Mouse (Mus musculus) frontal cortex, adult 2 months (tissue): ENCODE measurements around the gene Agfg1. TPM values are rescaled to one million over a fixed set of nuclear protein-coding genes. Genes with fewer than 3 reads are reported as not detected.

Experiments
- DNase-seq, 2 experiments: peaks; one replicate each; pipeline ENCODE4 v3.0.0; 2022; ENCODE audit warnings: low spot score in 1 of 2; ENCODE audit errors: extremely low spot score in 1 of 2
- polyA plus RNA-seq: library from polyadenylated mRNA; depleted of rRNA; stranded (reverse); fragments of >200 nt; gene quantifications from 2 replicates; pipeline ENCODE4 v1.2.3, GENCODE M21; 2012

The Agfg1 gene
- polyA plus RNA-seq, 1 experiment, result 36.3 TPM

- no peak for DNase-seq
Measured at GRCm38 (mm10) chr1:82821846-82822245, 17.4 kb upstream of the Agfg1 start.

- no peak for DNase-seq
Measured at GRCm38 (mm10) chr1:82824147-82824546, 15.1 kb upstream of the Agfg1 start.

GRCm38 (mm10) chr1:82825256-82825655 lies 14.0 kb upstream of the Agfg1 start:
- no peak for DNase-seq

DNA sequence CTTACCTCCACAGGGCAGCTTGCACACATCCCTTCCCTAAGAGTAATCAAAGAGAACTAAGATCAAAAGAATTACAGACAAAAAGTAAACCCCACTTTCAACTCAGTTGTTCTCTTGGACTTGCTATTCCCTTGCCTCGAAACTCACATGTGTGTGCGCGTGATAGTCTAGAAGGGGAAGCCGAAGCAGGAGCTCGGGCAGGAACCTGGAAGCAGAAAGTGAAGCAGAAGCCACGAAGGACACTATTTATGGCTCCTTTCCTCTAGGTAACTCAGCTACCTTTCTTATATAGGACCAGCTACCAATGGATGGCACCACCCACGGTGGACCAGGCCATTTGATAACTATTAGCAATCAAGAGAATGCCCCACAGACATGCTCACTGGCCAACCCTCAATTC lies 13.5 kb upstream of the Agfg1 start:
- no peak for DNase-seq

- DNase-seq, result no peak
Measured at GRCm38 (mm10) chr1:82826911-82827310, 12.4 kb upstream of the Agfg1 start.

GRCm38 (mm10) chr1:82830771-82831170 lies 8.5 kb upstream of the Agfg1 start:
- no peak for DNase-seq

- no peak for DNase-seq
Measured at GRCm38 (mm10) chr1:82831547-82832240, 7.6 kb upstream of the Agfg1 start.

- DNase-seq, result no peak
Measured at GRCm38 (mm10) chr1:82832495-82833021, 6.7 kb upstream of the Agfg1 start.

- no peak for DNase-seq
Measured at GRCm38 (mm10) chr1:82833501-82833900, 5.8 kb upstream of the Agfg1 start.

- DNase-seq, result no peak
Measured at GRCm38 (mm10) chr1:82834572-82834971, 4.7 kb upstream of the Agfg1 start.

DNA sequence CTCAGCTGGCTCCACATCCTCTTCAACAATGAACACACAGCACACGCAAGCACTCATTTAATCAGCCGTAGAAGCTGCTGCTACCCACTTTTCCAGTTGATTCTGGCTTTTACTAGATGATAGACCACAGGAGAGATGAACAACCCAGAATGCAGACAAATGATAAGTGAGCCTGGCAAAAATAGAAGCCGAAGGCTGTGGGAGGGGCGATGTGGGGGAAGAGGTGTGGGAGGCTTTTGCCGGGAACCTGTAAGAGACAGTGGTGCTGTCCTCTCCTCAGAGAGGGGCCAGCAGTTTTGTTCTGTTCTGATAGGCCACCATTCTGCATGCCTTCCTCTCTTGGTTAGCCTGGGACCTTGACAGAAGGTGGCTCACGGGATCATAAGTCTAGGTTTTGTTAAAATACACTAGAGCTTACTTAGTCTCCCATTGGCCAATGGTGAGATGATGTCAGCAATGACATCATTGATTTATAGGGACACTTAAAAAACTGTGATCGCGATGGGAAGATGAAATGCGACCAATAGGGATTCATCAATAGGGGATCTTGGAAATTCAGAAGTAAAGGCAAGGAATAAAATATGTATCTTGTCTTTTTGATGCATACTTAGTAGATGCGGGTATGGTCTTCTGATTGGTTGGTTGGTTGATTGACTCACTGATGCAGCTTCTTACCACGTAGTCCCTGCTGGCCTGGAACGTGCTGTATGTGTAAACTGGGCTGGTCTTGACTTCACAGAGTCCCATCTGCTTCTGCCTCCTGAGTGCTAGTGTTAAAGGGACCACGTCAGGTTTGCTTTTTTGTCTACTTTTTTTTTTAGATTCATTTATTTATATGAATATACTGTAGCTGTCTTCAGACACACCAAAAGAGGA lies 2.7 kb upstream of the Agfg1 start:
- DNase-seq, result no peak

DNA sequence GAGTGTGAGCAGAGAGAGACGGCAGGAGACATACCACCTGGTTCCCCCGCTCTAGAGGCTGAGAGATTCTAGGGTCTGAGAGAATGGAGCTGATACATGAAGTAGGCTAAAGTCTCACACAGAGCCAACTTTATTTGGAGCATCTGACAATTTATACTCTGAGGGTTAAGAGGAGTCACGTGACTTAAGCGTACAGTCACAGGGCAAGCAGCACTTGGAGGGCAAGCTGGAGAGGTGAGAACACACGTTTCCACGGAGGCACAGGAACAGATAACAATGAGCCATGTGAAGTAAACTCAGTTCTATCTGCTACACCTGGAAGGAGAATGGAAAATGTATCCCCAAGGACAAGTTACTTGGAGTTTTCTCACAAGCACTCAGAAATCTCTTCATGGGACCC lies 1.7 kb upstream of the Agfg1 start:
- no peak for DNase-seq

GRCm38 (mm10) chr1:82838469-82839295 lies 601 bp upstream of the Agfg1 start:
- DNase-seq, result no peak

GRCm38 (mm10) chr1:82839614-82840421 lies 535 bp downstream of the Agfg1 start:
- peak in 1 of 2 experiments; percentile 23 for DNase-seq

- DNase-seq, result no peak
Measured at GRCm38 (mm10) chr1:82855729-82856128, 16.4 kb downstream of the Agfg1 start.

DNA sequence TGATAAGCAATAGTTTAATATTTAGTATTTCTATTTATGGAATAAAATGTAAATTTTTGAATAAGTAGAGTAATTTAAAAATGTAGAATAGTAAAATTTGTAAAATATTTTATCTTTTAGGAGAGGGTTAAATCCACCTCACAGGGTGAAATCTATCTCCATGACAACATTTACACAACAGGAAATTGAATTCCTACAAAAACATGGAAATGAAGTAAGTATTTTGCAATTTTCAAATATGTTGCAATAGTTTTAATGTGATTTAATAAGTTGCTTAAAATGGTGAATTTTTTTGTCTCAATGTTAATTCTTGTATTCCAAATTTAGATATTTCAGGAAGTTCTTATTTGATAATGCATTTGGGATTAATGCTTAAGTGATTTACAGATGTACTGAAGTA lies 19.0 kb downstream of the Agfg1 start:
- no peak for DNase-seq

DNA sequence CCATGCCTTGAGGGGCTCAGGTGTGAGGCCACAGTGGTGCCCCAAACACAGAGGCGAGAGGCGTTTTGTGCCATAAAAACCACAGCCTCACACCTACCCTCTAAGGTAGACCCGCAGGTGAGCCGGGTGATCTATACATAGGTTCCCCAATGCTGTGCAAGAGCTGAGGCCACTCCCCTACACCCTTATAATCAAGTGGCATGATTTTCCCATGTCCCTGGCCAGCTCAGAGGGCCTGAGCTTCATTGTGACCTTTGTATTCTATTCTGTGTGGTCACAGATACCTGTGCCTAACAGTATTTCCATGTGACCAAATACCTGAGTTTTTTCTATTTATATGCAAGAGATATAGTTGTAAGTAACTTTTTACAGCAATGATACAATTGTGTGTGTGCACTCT lies 21.1 kb downstream of the Agfg1 start:
- DNase-seq, result no peak

- no peak for DNase-seq
Measured at GRCm38 (mm10) chr1:82870202-82870601, 30.9 kb downstream of the Agfg1 start.

GRCm38 (mm10) chr1:82879172-82879571 lies 39.9 kb downstream of the Agfg1 start:
- peak in 1 of 2 experiments; percentile 7 for DNase-seq

DNA sequence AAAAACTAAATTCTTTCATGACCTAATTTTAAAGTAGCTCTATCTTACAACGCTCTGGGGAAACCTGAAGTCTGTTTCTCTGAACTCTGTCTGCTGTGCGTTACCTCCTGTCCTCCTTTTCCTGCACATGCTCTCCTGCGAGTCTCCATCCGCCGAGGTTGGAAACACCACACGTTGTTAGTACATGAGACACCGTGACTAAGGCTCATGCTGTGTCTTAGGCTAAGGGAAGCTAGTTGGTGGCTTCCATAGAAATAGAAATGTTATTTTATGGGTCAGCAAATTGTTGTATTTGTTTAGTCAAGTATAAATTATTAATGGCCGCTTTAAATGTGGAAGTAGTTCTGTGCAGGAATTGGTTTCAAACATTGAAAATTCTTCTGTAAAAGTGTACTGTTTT lies 40.9 kb downstream of the Agfg1 start:
- DNase-seq, result peak in 1 of 2 experiments; percentile 12
